Mouse (Mus musculus) ES-Bruce4 (cell line): ENCODE data around the gene Fars2. TPM values are rescaled to one million over a fixed set of nuclear protein-coding genes. Genes with fewer than 3 reads are reported as not detected.

Source experiments
- H3K27ac ChIP-seq: 2 replicates; pipeline ENCODE4 v1.5.1; 2012; ENCODE audit warnings: low read length, inconsistent platforms; ENCODE audit not compliant: insufficient read depth
- H3K27me3 ChIP-seq: 2 replicates; pipeline ENCODE4 v1.6.1; 2012; ENCODE audit warnings: mild to moderate bottlenecking, low read length, inconsistent platforms; ENCODE audit not compliant: control insufficient read depth, poor library complexity, insufficient read depth, severe bottlenecking
- H3K36me3 ChIP-seq: 2 replicates; pipeline ENCODE4 v1.6.1; 2012; ENCODE audit warnings: inconsistent platforms, mild to moderate bottlenecking, low read length, moderate library complexity; ENCODE audit not compliant: control insufficient read depth, poor library complexity, insufficient read depth, severe bottlenecking
- H3K4me1 ChIP-seq: one replicate; pipeline ENCODE4 v1.8.1; 2011; ENCODE audit warnings: low read length; ENCODE audit not compliant: control insufficient read depth, insufficient read depth
- H3K4me3 ChIP-seq: 2 replicates; pipeline ENCODE4 v1.5.1; 2011; ENCODE audit warnings: low read depth, mild to moderate bottlenecking, low read length
- H3K9ac ChIP-seq: 2 replicates; pipeline ENCODE4 v1.6.1; 2012; ENCODE audit warnings: low read depth, mild to moderate bottlenecking, inconsistent platforms; ENCODE audit not compliant: poor library complexity, severe bottlenecking
- H3K9me3 ChIP-seq: replicated peaks from 2 replicates; pipeline ENCODE4 v1.6.1; 2012; ENCODE audit warnings: mild to moderate bottlenecking, low read length, inconsistent platforms; ENCODE audit not compliant: control insufficient read depth, poor library complexity, insufficient read depth, severe bottlenecking
- CTCF ChIP-seq: IDR thresholded peaks from one replicate; pipeline ENCODE4 v1.8.1; 2011; ENCODE audit warnings: low read depth, low read length
- EP300 ChIP-seq: IDR thresholded peaks from 2 replicates; pipeline ENCODE4 v1.6.1; 2011; ENCODE audit warnings: low read depth, low read length; ENCODE audit not compliant: insufficient read depth
- POLR2A ChIP-seq: IDR thresholded peaks from one replicate; pipeline ENCODE4 v1.8.1; 2011; ENCODE audit warnings: low read length; ENCODE audit not compliant: insufficient read depth
- polyA plus RNA-seq: library from polyadenylated mRNA; stranded (reverse); fragments of >200 nt; gene quantifications from 2 replicates; pipeline ENCODE4 v1.2.4, GENCODE M21; 2011; ENCODE audit warnings: low read depth; ENCODE audit not compliant: missing spikeins, insufficient read depth, insufficient read length

The Fars2 gene
- polyA plus RNA-seq, 1 experiment, result 23.3 TPM

GRCm38 (mm10) chr13:36174101-36174500, 56.9 kb downstream of the Fars2 start:
- TF ChIP-seq EP300, result no peak
- no peak for TF ChIP-seq CTCF
- TF ChIP-seq POLR2A, result no peak
- no peaks in the 10 kb centered on the region for H3K27me3 ChIP-seq
- no peak overlapping the region for H3K4me3 ChIP-seq
- H3K36me3 ChIP-seq, result no peaks in the 10 kb centered on the region
- H3K9me3 ChIP-seq, result no peaks in the 10 kb centered on the region
- no peak overlapping the region for H3K27ac ChIP-seq
- H3K9ac ChIP-seq, result no peak overlapping the region
- no peaks in the 10 kb centered on the region for H3K4me1 ChIP-seq

DNA sequence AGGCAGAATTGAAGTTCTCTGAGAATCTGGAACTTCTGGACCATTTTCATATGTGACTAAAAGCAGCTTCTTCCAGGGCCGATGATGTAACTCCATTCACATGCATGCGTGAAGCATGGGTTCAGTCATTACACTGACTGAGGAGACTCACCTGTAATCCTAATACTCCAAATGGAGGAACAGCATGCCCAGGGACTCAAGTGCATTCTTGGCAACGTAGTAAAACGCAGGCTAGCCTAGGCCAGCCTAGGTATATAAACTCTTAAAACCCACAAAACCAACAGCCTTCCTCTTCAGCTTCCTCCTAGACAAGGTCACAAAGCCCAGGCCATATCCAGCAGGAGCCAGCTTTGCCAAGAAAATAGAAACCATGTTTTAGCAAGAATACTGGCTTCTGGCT, 57.6 kb downstream of the Fars2 start:
- no peaks in the 10 kb centered on the region for H3K36me3 ChIP-seq
- no peak overlapping the region for H3K9ac ChIP-seq
- H3K4me1 ChIP-seq, result no peaks in the 10 kb centered on the region
- no peaks in the 10 kb centered on the region for H3K27me3 ChIP-seq
- H3K27ac ChIP-seq, result no peak overlapping the region
- TF ChIP-seq EP300 (no peak), CTCF (no peak)
- no peaks in the 10 kb centered on the region for H3K9me3 ChIP-seq
- H3K4me3 ChIP-seq, result no peak overlapping the region

- no peak for TF ChIP-seq CTCF
- TF ChIP-seq POLR2A, result no peak
- no peak for TF ChIP-seq EP300
- H3K27ac ChIP-seq, result no peak overlapping the region
- H3K36me3 ChIP-seq, result no peaks in the 10 kb centered on the region
Observed at GRCm38 (mm10) chr13:36181231-36181630, 64.0 kb downstream of the Fars2 start.

DNA sequence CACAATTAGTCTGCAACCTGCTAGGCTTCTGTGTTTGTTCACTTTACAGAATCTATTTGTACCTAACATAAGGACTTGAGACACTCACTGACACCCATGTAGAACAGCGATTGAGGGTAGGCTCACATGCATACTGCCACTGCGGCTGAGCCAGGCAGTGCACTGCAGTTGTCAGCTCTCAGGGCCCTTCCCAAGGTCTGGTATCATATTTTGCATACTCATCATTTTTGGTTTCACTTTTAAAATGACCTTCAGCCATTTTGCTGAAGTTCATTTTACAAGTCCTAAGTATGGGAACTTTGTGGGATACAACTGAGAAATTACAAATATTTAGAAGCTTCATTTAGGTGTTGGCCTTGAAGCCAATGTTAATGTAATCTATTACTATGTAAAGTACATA, 73.4 kb downstream of the Fars2 start:
- Histone ChIP-seq H3K9me3 (no peaks in the 10 kb centered on the region), H3K9ac (no peak overlapping the region)

More at GRCm38 (mm10) chr13:36181231-36181630, 64.0 kb downstream of the Fars2 start:
- Histone ChIP-seq H3K27me3 (no peaks in the 10 kb centered on the region), H3K9ac (no peak overlapping the region), H3K4me3 (no peak overlapping the region), H3K9me3 (no peaks in the 10 kb centered on the region), H3K4me1 (no peaks in the 10 kb centered on the region)

GRCm38 (mm10) chr13:36193484-36194113, 76.4 kb downstream of the Fars2 start:
- Histone ChIP-seq H3K27me3 (no peaks in the 10 kb centered on the region), H3K9ac (no peak overlapping the region), H3K36me3 (no peaks in the 10 kb centered on the region), H3K27ac (no peak overlapping the region), H3K4me3 (no peak overlapping the region), H3K9me3 (no peaks in the 10 kb centered on the region), H3K4me1 (peaks cover 1% of the 10 kb centered on the region)
- TF ChIP-seq POLR2A (no peak), CTCF (no peak), EP300 (no peak)

More for the DNA sequence above, 73.4 kb downstream of the Fars2 start:
- Histone ChIP-seq H3K27ac (no peak overlapping the region), H3K4me1 (no peaks in the 10 kb centered on the region), H3K27me3 (no peaks in the 10 kb centered on the region), H3K36me3 (no peaks in the 10 kb centered on the region), H3K4me3 (no peak overlapping the region)
- no peak for TF ChIP-seq CTCF

GRCm38 (mm10) chr13:36199288-36199687, 82.1 kb downstream of the Fars2 start:
- Histone ChIP-seq H3K36me3 (no peaks in the 10 kb centered on the region), H3K4me3 (no peak overlapping the region), H3K9ac (no peak overlapping the region), H3K4me1 (peaks cover 3% of the 10 kb centered on the region), H3K27me3 (no peaks in the 10 kb centered on the region), H3K9me3 (no peaks in the 10 kb centered on the region), H3K27ac (no peak overlapping the region)
- TF ChIP-seq CTCF (no peak), EP300 (no peak), POLR2A (no peak)
